Mouse (Mus musculus) liver, embryonic 11.5 days (tissue): ENCODE results near the gene Bex2. TPM values are rescaled to one million over a fixed set of nuclear protein-coding genes. Genes with fewer than 3 reads are reported as not detected.
"Not testable (repeated sequence)": the region's sequence is repeated elsewhere in the genome, so short reads cannot be mapped to it uniquely, and the experiment has no call there.

Experiments used
- ATAC-seq: fragments of 200-750 bp; cut with Nextera tagmentation; replicated peaks from 2 replicates; pipeline ENCODE4 v1.8.0; 2017; ENCODE audit warnings: moderate number of reproducible peaks, mild to moderate bottlenecking, moderate TSS enrichment, moderate library complexity; ENCODE audit not compliant: low FRiP score
- DNase-seq: peaks from one replicate; pipeline ENCODE4 v3.0.0-alpha.2; 2017; ENCODE audit warnings: low spot score
- H3K27ac ChIP-seq: fragments of 300-500 bp; sonication (generic); 2 replicates; pipeline ENCODE4 v1.5.1; 2014; ENCODE audit warnings: mild to moderate bottlenecking, low read depth, low read length, control low read depth
- H3K27me3 ChIP-seq: fragments of 300-500 bp; sonication (generic); replicated peaks from 2 replicates; pipeline ENCODE4 v1.6.1; 2014; ENCODE audit warnings: low read length, mixed read lengths; ENCODE audit not compliant: control insufficient read depth, insufficient read depth
- H3K36me3 ChIP-seq: fragments of 300-500 bp; sonication (generic); 2 replicates; pipeline ENCODE4 v1.6.1; 2014; ENCODE audit warnings: mild to moderate bottlenecking, low read length, moderate library complexity, mixed read lengths; ENCODE audit not compliant: control insufficient read depth, insufficient read depth
- H3K4me1 ChIP-seq: fragments of 300-500 bp; sonication (generic); replicated peaks from 2 replicates; pipeline ENCODE4 v1.6.1; 2014; ENCODE audit warnings: low read length, mixed read lengths; ENCODE audit not compliant: control insufficient read depth, insufficient read depth
- H3K4me2 ChIP-seq: fragments of 300-500 bp; sonication (generic); 2 replicates; pipeline ENCODE4 v1.6.1; 2014; ENCODE audit warnings: mild to moderate bottlenecking, control low read depth, moderate library complexity
- H3K4me3 ChIP-seq: fragments of 300-500 bp; sonication (generic); 2 replicates; pipeline ENCODE4 v1.5.1; 2014; ENCODE audit warnings: low read depth, low read length, control low read depth
- H3K9ac ChIP-seq: fragments of 300-500 bp; sonication (generic); 2 replicates; pipeline ENCODE4 v1.6.1; 2014; ENCODE audit warnings: low read depth, low read length, control low read depth
- H3K9me3 ChIP-seq: fragments of 300-500 bp; sonication (generic); 2 replicates; pipeline ENCODE4 v1.6.1; 2016; ENCODE audit warnings: low read length, inconsistent platforms, mixed read lengths; ENCODE audit not compliant: control insufficient read depth
- WGBS: fragments of 180-500 bp; shearing (Covaris S2); extraction: QIAGEN DNeasy Blood & Tissue Kit; methylation state at CpG from one replicate; pipeline ENCODE4 v1.1.7; 2014; 5-methylcytosine and 5-hydroxymethylcytosine counted together
- polyA plus RNA-seq: library from polyadenylated mRNA; unstranded; fragments of >200 nt; fragmentation: Nextera tagmentation; extraction: Ambion mirVana; gene quantifications from 2 replicates; pipeline ENCODE4 v1.2.1, GENCODE M21; 2014

Gene Bex2
- polyA plus RNA-seq: 260 and 268 TPM in 2 replicates

GRCm38 (mm10) chrX:136068020-136068419 is at the start of gene Bex2:
Bex2 (minus strand) TSS chrX:136068236.
- not testable (repeated sequence) for H3K9me3 ChIP-seq, H3K27ac ChIP-seq, H3K4me1 ChIP-seq, DNase-seq, H3K27me3 ChIP-seq, H3K9ac ChIP-seq, H3K36me3 ChIP-seq
- Histone ChIP-seq H3K4me2 (peak within 1 kb of the TSS; percentile 43), H3K4me3 (peak within 1 kb of the TSS; percentile 34)
- no CpG with 5 or more reads among the region's 32 CpGs for WGBS
- peak; percentile 97 for ATAC-seq

- DNase-seq (peak; percentile 41), ATAC-seq (peak; percentile 70)
- Histone ChIP-seq H3K4me1 (no peaks in the 10 kb centered on the region), H3K4me3 (peak overlapping the region; percentile 27), H3K4me2 (peak overlapping the region; percentile 45), H3K36me3 (no peaks in the 10 kb centered on the region), H3K9me3 (no peaks in the 10 kb centered on the region), H3K27me3 (no peaks in the 10 kb centered on the region; the same call in 1 of the 2 replicates), H3K9ac (no peak overlapping the region), H3K27ac (no peak overlapping the region)
- 21% methylated on average over 23 of the region's 23 CpGs for WGBS
Measured at GRCm38 (mm10) chrX:136115419-136115961, 47.5 kb upstream of the Bex2 start.

GRCm38 (mm10) chrX:136115015-136115414 is 47.0 kb upstream of the Bex2 start:
- Histone ChIP-seq H3K27ac (no peak overlapping the region), H3K36me3 (no peaks in the 10 kb centered on the region), H3K4me1 (no peaks in the 10 kb centered on the region), H3K9ac (no peak overlapping the region), H3K9me3 (no peaks in the 10 kb centered on the region), H3K27me3 (no peaks in the 10 kb centered on the region; the same call in 1 of the 2 replicates), H3K4me2 (no peak overlapping the region), H3K4me3 (no peak overlapping the region)
- DNase-seq (no peak), ATAC-seq (no peak)
- 32% methylated on average over 4 of the region's 4 CpGs for WGBS

- no peak for DNase-seq
- H3K4me2 ChIP-seq: no peak overlapping the region
Measured at GRCm38 (mm10) chrX:136107942-136108341, 39.9 kb upstream of the Bex2 start.

GRCm38 (mm10) chrX:136104724-136105088 is 36.7 kb upstream of the Bex2 start:
- Histone ChIP-seq H3K9ac (no peak overlapping the region), H3K27me3 (no peaks in the 10 kb centered on the region), H3K36me3 (no peaks in the 10 kb centered on the region), H3K4me2 (no peak overlapping the region), H3K9me3 (no peaks in the 10 kb centered on the region), H3K4me3 (no peak overlapping the region), H3K27ac (no peak overlapping the region), H3K4me1 (no peaks in the 10 kb centered on the region)
- no peak for ATAC-seq
- WGBS: 63% methylated on average over 3 of the region's 3 CpGs
- no peak for DNase-seq

More at GRCm38 (mm10) chrX:136107942-136108341, 39.9 kb upstream of the Bex2 start:
- no peaks in the 10 kb centered on the region for H3K27me3 ChIP-seq
- H3K27ac ChIP-seq: no peak overlapping the region
- H3K36me3 ChIP-seq: no peaks in the 10 kb centered on the region
- 36% methylated on average over 6 of the region's 6 CpGs for WGBS
- no peak overlapping the region for H3K9ac ChIP-seq
- H3K9me3 ChIP-seq: no peaks in the 10 kb centered on the region
- no peak overlapping the region for H3K4me3 ChIP-seq
- H3K4me1 ChIP-seq: no peaks in the 10 kb centered on the region
- ATAC-seq: no peak

GRCm38 (mm10) chrX:136104046-136104723 is 36.1 kb upstream of the Bex2 start:
- H3K36me3 ChIP-seq: no peaks in the 10 kb centered on the region
- H3K27me3 ChIP-seq: no peaks in the 10 kb centered on the region
- no peak overlapping the region for H3K9ac ChIP-seq
- WGBS: 70% methylated on average over 4 of the region's 4 CpGs
- no peak overlapping the region for H3K4me3 ChIP-seq
- ATAC-seq (no peak), DNase-seq (no peak)
- H3K4me1 ChIP-seq: no peaks in the 10 kb centered on the region
- H3K9me3 ChIP-seq: no peaks in the 10 kb centered on the region
- no peak overlapping the region for H3K4me2 ChIP-seq
- H3K27ac ChIP-seq: no peak overlapping the region

GRCm38 (mm10) chrX:136094421-136094820 is 26.4 kb upstream of the Bex2 start:
- ATAC-seq (no peak), DNase-seq (no peak)
- H3K27me3 ChIP-seq: no peaks in the 10 kb centered on the region
- no peaks in the 10 kb centered on the region for H3K36me3 ChIP-seq
- H3K9me3 ChIP-seq: no peaks in the 10 kb centered on the region
- H3K4me1 ChIP-seq: no peaks in the 10 kb centered on the region
- 56% methylated on average over 2 of the region's 2 CpGs for WGBS
- H3K9ac ChIP-seq: no peak overlapping the region
- H3K4me3 ChIP-seq: no peak overlapping the region
- no peak overlapping the region for H3K4me2 ChIP-seq
- no peak overlapping the region for H3K27ac ChIP-seq

GRCm38 (mm10) chrX:136092497-136093279 is 24.7 kb upstream of the Bex2 start:
- Histone ChIP-seq H3K4me1 (no peaks in the 10 kb centered on the region), H3K27me3 (no peaks in the 10 kb centered on the region), H3K9me3 (no peaks in the 10 kb centered on the region), H3K9ac (no peak overlapping the region), H3K36me3 (no peaks in the 10 kb centered on the region), H3K4me3 (no peak overlapping the region), H3K27ac (no peak overlapping the region), H3K4me2 (no peak overlapping the region)
- WGBS: 27% methylated on average over 2 of the region's 2 CpGs
- ATAC-seq: no peak; the same call in 1 of the 2 replicates
- DNase-seq: no peak
